ENCODE assay signal across 8 mouse cellular contexts in genomic region chr11:72440597-72440964, GRCm38 (mm10). TPM values are rescaled to one million over a fixed set of nuclear protein-coding genes. Genes with fewer than 3 reads are reported as not detected.
DNase-seq lines count a peak whose midpoint lies in the region; ATAC-seq and TF ChIP-seq lines count a peak whose summit lies in the region.
"Not testable (repeated sequence)": the region's sequence is repeated elsewhere in the genome, so short reads cannot be mapped to it uniquely, and the experiment has no call there.

No protein-coding gene starts in this region.

- ATAC-seq in embryonic facial prominence, embryonic 13.5 days (ENCODE audit: insufficient number of reproducible peaks, insufficient read depth, low FRiP score, low TSS enrichment, low read depth); hindbrain, embryonic 15.5 days (ENCODE audit: low FRiP score, low read depth); stomach, postnatal 0 days (ENCODE audit: low FRiP score, low TSS enrichment): not testable (repeated sequence)
- ATAC-seq in liver, postnatal 0 days = peak; percentile 34
- peak; percentile 46; the same call in 1 of the 2 replicates for ATAC-seq in midbrain, embryonic 16.5 days

- not testable (repeated sequence) for TF ChIP-seq POLR2A in ES-Bruce4 (IDR thresholded peaks at IDR 0.05; ENCODE audit: insufficient read depth, low read length); heart, adult 2 months (IDR thresholded peaks at IDR 0.05; ENCODE audit: insufficient read depth, low read depth, low read length)

- not testable (repeated sequence) for H3K9me3 ChIP-seq in ES-Bruce4 (replicated peaks; ENCODE audit: control insufficient read depth, insufficient read depth, low read length, poor library complexity, severe bottlenecking); embryonic facial prominence, embryonic 13.5 days; hindbrain, embryonic 15.5 days; liver, postnatal 0 days (ENCODE audit: low read length); midbrain, embryonic 16.5 days (replicated peaks; ENCODE audit: control insufficient read depth, low read length, poor library complexity, severe bottlenecking); stomach, postnatal 0 days (ENCODE audit: control insufficient read depth, low read length)

- TF ChIP-seq CTCF in ES-Bruce4 (IDR thresholded peaks at IDR 0.05; ENCODE audit: low read depth, low read length); heart, adult 2 months (IDR thresholded peaks at IDR 0.05); left cerebral cortex, adult 2 months (IDR thresholded peaks at IDR 0.05); liver, postnatal 0 days (IDR thresholded peaks at IDR 0.05; ENCODE audit: low read depth); stomach, postnatal 0 days (IDR thresholded peaks at IDR 0.05; ENCODE audit: low read depth): not testable (repeated sequence)

- TF ChIP-seq EP300 in ES-Bruce4 (IDR thresholded peaks at IDR 0.05; ENCODE audit: insufficient read depth, low read depth, low read length); heart, adult 2 months (IDR thresholded peaks at IDR 0.05; ENCODE audit: insufficient read depth, low read depth, low read length); liver, postnatal 0 days (IDR thresholded peaks at IDR 0.05; ENCODE audit: low read depth); stomach, postnatal 0 days (optimal IDR thresholded peaks at IDR 0.05): not testable (repeated sequence)

- intact Hi-C loops in heart, adult 2 months (cut with DNase I) = loop anchor here (2.0 to 10.0 kb wide), 2 partner anchors 124 to 354 kb away; partner anchors contain the start of genes Cyb5d2 and Zzef1
- intact Hi-C loops in left cerebral cortex, adult 2 months (cut with DNase I) = loop anchor here (5.0 kb wide), 1 partner anchor 122 kb away; no protein-coding TSS in a partner anchor

- H3K4me3 ChIP-seq in ES-Bruce4 (ENCODE audit: low read depth, low read length) = peak overlapping the region; percentile 96; the same call in 1 of the 2 replicates
- peak overlapping the region; percentile 76 for H3K4me3 ChIP-seq in embryonic facial prominence, embryonic 13.5 days
- H3K4me3 ChIP-seq in heart, adult 2 months = peak overlapping the region; percentile 93
- H3K4me3 ChIP-seq in hindbrain, embryonic 15.5 days = peak overlapping the region; percentile 95
- peak overlapping the region; percentile 69 for H3K4me3 ChIP-seq in left cerebral cortex, adult 2 months
- H3K4me3 ChIP-seq in liver, postnatal 0 days (ENCODE audit: low read depth, low read length) = peak overlapping the region; percentile 68
- H3K4me3 ChIP-seq in midbrain, embryonic 16.5 days (ENCODE audit: low read depth, low read length) = peak overlapping the region; percentile 61
- H3K4me3 ChIP-seq in stomach, postnatal 0 days (ENCODE audit: low read depth, low read length) = peak overlapping the region; percentile 75

- 47% methylated on average over 6 of the region's 6 CpGs for WGBS in embryonic facial prominence, embryonic 13.5 days
- 33% methylated on average over 6 of the region's 6 CpGs for WGBS in heart, adult 2 months
- WGBS in hindbrain, embryonic 15.5 days = 39% methylated on average over 6 of the region's 6 CpGs
- WGBS in liver, postnatal 0 days (ENCODE audit: insufficient replicate concordance) = 31% methylated on average over 6 of the region's 6 CpGs
- WGBS in midbrain, embryonic 16.5 days = 42% methylated on average over 6 of the region's 6 CpGs
- 29% methylated on average over 6 of the region's 6 CpGs for WGBS in stomach, postnatal 0 days

- H3K36me3 ChIP-seq in ES-Bruce4 (ENCODE audit: control insufficient read depth, insufficient read depth, low read length, poor library complexity, severe bottlenecking) = peaks cover 35% of the 10 kb centered on the region
- peaks cover 34% of the 10 kb centered on the region for H3K36me3 ChIP-seq in embryonic facial prominence, embryonic 13.5 days
- not testable (repeated sequence) for H3K36me3 ChIP-seq in heart, adult 2 months (ENCODE audit: control insufficient read depth, insufficient read depth, low read length)
- H3K36me3 ChIP-seq in hindbrain, embryonic 15.5 days = peaks cover 32% of the 10 kb centered on the region
- peaks cover 32% of the 10 kb centered on the region for H3K36me3 ChIP-seq in liver, postnatal 0 days (replicated peaks; ENCODE audit: insufficient read depth, low read length)
- H3K36me3 ChIP-seq in midbrain, embryonic 16.5 days (ENCODE audit: control insufficient read depth, insufficient read depth, low read length) = peaks cover 20% of the 10 kb centered on the region
- peaks cover 23% of the 10 kb centered on the region for H3K36me3 ChIP-seq in stomach, postnatal 0 days (ENCODE audit: control insufficient read depth, insufficient read depth, low read length)

- H3K4me2 ChIP-seq in embryonic facial prominence, embryonic 13.5 days = peak overlapping the region; percentile 79
- peak overlapping the region; percentile 90 for H3K4me2 ChIP-seq in hindbrain, embryonic 15.5 days
- peak overlapping the region; percentile 90 for H3K4me2 ChIP-seq in liver, postnatal 0 days (ENCODE audit: low read depth, low read length)
- peak overlapping the region; percentile 76 for H3K4me2 ChIP-seq in midbrain, embryonic 16.5 days (ENCODE audit: low read length)
- peak overlapping the region; percentile 93 for H3K4me2 ChIP-seq in stomach, postnatal 0 days (replicated peaks; ENCODE audit: low read depth)

- H3K4me1 ChIP-seq in ES-Bruce4 (ENCODE audit: control insufficient read depth, insufficient read depth, low read length); embryonic facial prominence, embryonic 13.5 days; heart, adult 2 months (ENCODE audit: control insufficient read depth, insufficient read depth, low read length); midbrain, embryonic 16.5 days (ENCODE audit: control insufficient read depth, insufficient read depth, low read length); stomach, postnatal 0 days (replicated peaks; ENCODE audit: control insufficient read depth, insufficient read depth): not testable (repeated sequence)
- H3K4me1 ChIP-seq in hindbrain, embryonic 15.5 days (replicated peaks) = peaks cover 18% of the 10 kb centered on the region
- peaks cover 13% of the 10 kb centered on the region for H3K4me1 ChIP-seq in liver, postnatal 0 days (ENCODE audit: insufficient read depth)

- DNase-seq in heart, adult 2 months; left cerebral cortex, adult 2 months (ENCODE audit: extremely low spot score in 1 of 2, low spot score in 2 of 2); liver, postnatal 0 days; stomach, postnatal 0 days (ENCODE audit: low spot score): not testable (repeated sequence)

- not testable (repeated sequence) for H3K79me2 ChIP-seq in heart, adult 2 months (replicated peaks; ENCODE audit: control insufficient read depth, insufficient read depth, low read length)

- H3K27ac ChIP-seq in ES-Bruce4 (ENCODE audit: insufficient read depth, low read length) = peak overlapping the region; percentile 7
- H3K27ac ChIP-seq in embryonic facial prominence, embryonic 13.5 days = peak overlapping the region; percentile 85
- H3K27ac ChIP-seq in heart, adult 2 months = peak overlapping the region; percentile 81
- H3K27ac ChIP-seq in hindbrain, embryonic 15.5 days (replicated peaks) = peak overlapping the region; percentile 98
- peak overlapping the region; percentile 88 for H3K27ac ChIP-seq in left cerebral cortex, adult 2 months
- H3K27ac ChIP-seq in liver, postnatal 0 days (ENCODE audit: low read depth) = peak overlapping the region; percentile 77
- peak overlapping the region; percentile 97 for H3K27ac ChIP-seq in midbrain, embryonic 16.5 days (ENCODE audit: low read length)
- H3K27ac ChIP-seq in stomach, postnatal 0 days (replicated peaks) = peak overlapping the region; percentile 70

- H3K9ac ChIP-seq in ES-Bruce4 (ENCODE audit: low read depth, poor library complexity, severe bottlenecking) = peak overlapping the region; percentile 89
- peak overlapping the region; percentile 92 for H3K9ac ChIP-seq in embryonic facial prominence, embryonic 13.5 days
- H3K9ac ChIP-seq in heart, adult 2 months (ENCODE audit: low read depth, low read length) = peak overlapping the region; percentile 80; the same call in 1 of the 2 replicates
- H3K9ac ChIP-seq in hindbrain, embryonic 15.5 days = peak overlapping the region; percentile 78
- peak overlapping the region; percentile 81 for H3K9ac ChIP-seq in liver, postnatal 0 days (replicated peaks)
- peak overlapping the region; percentile 73 for H3K9ac ChIP-seq in midbrain, embryonic 16.5 days (ENCODE audit: low read depth, low read length)
- H3K9ac ChIP-seq in stomach, postnatal 0 days (ENCODE audit: low read length) = peak overlapping the region; percentile 81

- not testable (repeated sequence) for H3K27me3 ChIP-seq in ES-Bruce4 (ENCODE audit: control insufficient read depth, insufficient read depth, low read length, poor library complexity, severe bottlenecking); embryonic facial prominence, embryonic 13.5 days; heart, adult 2 months (ENCODE audit: control insufficient read depth, insufficient read depth, low read length); hindbrain, embryonic 15.5 days; liver, postnatal 0 days (ENCODE audit: insufficient read depth, low read length); midbrain, embryonic 16.5 days (ENCODE audit: control insufficient read depth, insufficient read depth, low read depth, low read length); stomach, postnatal 0 days (ENCODE audit: control insufficient read depth, insufficient read depth, low read length)

RNA-seq across cellular contexts. Expression of gene Mybbp1a, which starts 0.6 kb away (rescaled TPM):
- 296 and 298 TPM in 2 replicates for polyA plus RNA-seq in ES-Bruce4 (2011; ENCODE audit: insufficient read depth, insufficient read length, low read depth, missing spikeins)
- polyA plus RNA-seq in embryonic facial prominence, embryonic 13.5 days (2015; fragmentation: Nextera tagmentation; extraction: Ambion mirVana) = 162 and 174 TPM in 2 replicates
- 10 to 100 TPM; 42.7 to 46.1 TPM for total RNA-seq in heart, adult 2 months (2021)
- 21.8 and 30.6 TPM in 2 replicates for polyA plus RNA-seq in heart, adult 2 months (2012; rRNA removed)
- 62.1 and 65.9 TPM in 2 replicates for polyA plus RNA-seq in hindbrain, embryonic 15.5 days (2015; fragmentation: Nextera tagmentation; extraction: Ambion mirVana)
- 10 to 100 TPM; 53.2 to 55.0 TPM for total RNA-seq in left cerebral cortex, adult 2 months (2021)
- polyA plus RNA-seq in liver, postnatal 0 days (2015; fragmentation: Nextera tagmentation; extraction: Ambion mirVana) = 40.2 and 44.5 TPM in 2 replicates
- polyA plus RNA-seq in midbrain, embryonic 16.5 days (2015; fragmentation: Nextera tagmentation; extraction: Ambion mirVana) = 61.1 and 67.6 TPM in 2 replicates
- polyA plus RNA-seq in stomach, postnatal 0 days (2015; fragmentation: Nextera tagmentation; extraction: Ambion mirVana) = 52.2 and 57.6 TPM in 2 replicates

RNA-seq across cellular contexts. Expression of gene Ggt6, which starts 5.3 kb away (rescaled TPM):
- not detected in 2 replicates for polyA plus RNA-seq in ES-Bruce4 (2011; ENCODE audit: insufficient read depth, insufficient read length, low read depth, missing spikeins)
- 1.1 and 1.3 TPM in 2 replicates for polyA plus RNA-seq in embryonic facial prominence, embryonic 13.5 days (2015; fragmentation: Nextera tagmentation; extraction: Ambion mirVana)
- not detected for total RNA-seq in heart, adult 2 months (2021)
- 0.20 TPM in 1 of 2 replicates, not detected in the other for polyA plus RNA-seq in heart, adult 2 months (2012; rRNA removed)
- not detected in 2 replicates for polyA plus RNA-seq in hindbrain, embryonic 15.5 days (2015; fragmentation: Nextera tagmentation; extraction: Ambion mirVana)
- total RNA-seq in left cerebral cortex, adult 2 months (2021) = under 1 TPM; 0.18 to 0.37 TPM
- 0.79 and 1.2 TPM in 2 replicates for polyA plus RNA-seq in liver, postnatal 0 days (2015; fragmentation: Nextera tagmentation; extraction: Ambion mirVana)
- polyA plus RNA-seq in midbrain, embryonic 16.5 days (2015; fragmentation: Nextera tagmentation; extraction: Ambion mirVana) = not detected in 2 replicates
- 12.9 and 13.0 TPM in 2 replicates for polyA plus RNA-seq in stomach, postnatal 0 days (2015; fragmentation: Nextera tagmentation; extraction: Ambion mirVana)

RNA-seq across cellular contexts. Expression of gene Smtnl2, which starts 29.1 kb away (rescaled TPM):
- polyA plus RNA-seq in ES-Bruce4 (2011; ENCODE audit: insufficient read depth, insufficient read length, low read depth, missing spikeins) = 19.7 and 24.3 TPM in 2 replicates
- polyA plus RNA-seq in embryonic facial prominence, embryonic 13.5 days (2015; fragmentation: Nextera tagmentation; extraction: Ambion mirVana) = 25.1 and 26.7 TPM in 2 replicates
- total RNA-seq in heart, adult 2 months (2021) = 10 to 100 TPM; 13.1 to 14.3 TPM
- polyA plus RNA-seq in heart, adult 2 months (2012; rRNA removed) = 12.7 and 18.9 TPM in 2 replicates
- 9.9 and 10.2 TPM in 2 replicates for polyA plus RNA-seq in hindbrain, embryonic 15.5 days (2015; fragmentation: Nextera tagmentation; extraction: Ambion mirVana)
- total RNA-seq in left cerebral cortex, adult 2 months (2021) = 1 to 10 TPM in 1 of 2 experiments, under 1 TPM in 1; 0.33 to 1.2 TPM
- 3.5 and 4.0 TPM in 2 replicates for polyA plus RNA-seq in liver, postnatal 0 days (2015; fragmentation: Nextera tagmentation; extraction: Ambion mirVana)
- polyA plus RNA-seq in midbrain, embryonic 16.5 days (2015; fragmentation: Nextera tagmentation; extraction: Ambion mirVana) = 10.3 and 12.2 TPM in 2 replicates
- 25.8 and 26.9 TPM in 2 replicates for polyA plus RNA-seq in stomach, postnatal 0 days (2015; fragmentation: Nextera tagmentation; extraction: Ambion mirVana)

RNA-seq across cellular contexts. Expression of gene Spns2, which starts 49.1 kb away (rescaled TPM):
- polyA plus RNA-seq in ES-Bruce4 (2011; ENCODE audit: insufficient read depth, insufficient read length, low read depth, missing spikeins) = 0.48 and 1.3 TPM in 2 replicates
- 2.7 and 3.0 TPM in 2 replicates for polyA plus RNA-seq in embryonic facial prominence, embryonic 13.5 days (2015; fragmentation: Nextera tagmentation; extraction: Ambion mirVana)
- 1 to 10 TPM; 6.1 to 7.9 TPM for total RNA-seq in heart, adult 2 months (2021)
- polyA plus RNA-seq in heart, adult 2 months (2012; rRNA removed) = 13.8 and 18.1 TPM in 2 replicates
- polyA plus RNA-seq in hindbrain, embryonic 15.5 days (2015; fragmentation: Nextera tagmentation; extraction: Ambion mirVana) = 9.7 and 11.4 TPM in 2 replicates
- total RNA-seq in left cerebral cortex, adult 2 months (2021) = 10 to 100 TPM; 68.2 to 70.6 TPM
- 4.1 and 4.9 TPM in 2 replicates for polyA plus RNA-seq in liver, postnatal 0 days (2015; fragmentation: Nextera tagmentation; extraction: Ambion mirVana)
- 6.8 and 8.4 TPM in 2 replicates for polyA plus RNA-seq in midbrain, embryonic 16.5 days (2015; fragmentation: Nextera tagmentation; extraction: Ambion mirVana)
- polyA plus RNA-seq in stomach, postnatal 0 days (2015; fragmentation: Nextera tagmentation; extraction: Ambion mirVana) = 23.6 and 29.6 TPM in 2 replicates

Comparison
In these comparisons a context has a peak if more than half of its experiments do, and no peak if none do; other contexts are left out.
1. H3K27ac ChIP-seq: peak in every context shown above with its lines; median percentile 98 in hindbrain, embryonic 15.5 days; 97 in midbrain, embryonic 16.5 days; 88 in left cerebral cortex, adult 2 months; 85 in embryonic facial prominence, embryonic 13.5 days; 81 in heart, adult 2 months; 77 in liver, postnatal 0 days; 70 in stomach, postnatal 0 days; 7 in ES-Bruce4.